Mouse (Mus musculus) gastrocnemius, postnatal 36 days (tissue): ENCODE results near the gene Gm9837. TPM values are rescaled to one million over a fixed set of nuclear protein-coding genes. Genes with fewer than 3 reads are reported as not detected.
"Not testable (repeated sequence)": the region's sequence is repeated elsewhere in the genome, so short reads cannot be mapped to it uniquely, and the experiment has no call there.

Experiments used
- DNase-seq, 2 experiments: peaks; one replicate each; pipeline ENCODE4 v3.0.0; 2022
- intact Hi-C: fragments of 180-260 bp; cut with DNase I; formaldehyde crosslinking; loops from one replicate; pipeline ENCODE4 v1.15.1; 2025
- total RNA-seq, 2 experiments: library from RNA; stranded (reverse); gene quantifications; 2 replicates each; pipeline ENCODE4 v1.2.3; 2021

Gene Gm9837
- total RNA-seq, 2 experiments from 2014 or later: not detected

GRCm38 (mm10) chr11:53429182-53429581, 41.1 kb downstream of the Gm9837 start:
- DNase-seq: no peak
- intact Hi-C loops: no loop called here

DNA sequence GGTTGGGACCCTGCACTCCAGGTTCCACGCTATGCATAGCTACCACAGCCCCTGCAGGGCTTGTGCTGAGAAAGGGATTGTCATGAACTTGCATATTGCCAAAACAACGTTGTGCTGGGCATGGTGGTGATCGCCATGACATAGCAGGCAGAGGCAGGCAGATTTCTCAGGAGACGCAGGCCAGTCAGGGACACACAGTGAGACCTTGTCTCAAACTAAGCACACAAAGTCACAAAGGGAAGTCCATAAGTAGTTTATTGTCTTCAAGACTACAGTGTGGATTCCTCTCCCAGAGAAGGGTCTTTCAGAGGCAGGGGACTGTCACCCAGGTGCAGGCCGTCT, 41.6 kb downstream of the Gm9837 start:
- intact Hi-C loops: no loop called here
- DNase-seq: no peak

GRCm38 (mm10) chr11:53427993-53428715, 42.1 kb downstream of the Gm9837 start:
- no peak for DNase-seq
- intact Hi-C loops: no loop called here

DNA sequence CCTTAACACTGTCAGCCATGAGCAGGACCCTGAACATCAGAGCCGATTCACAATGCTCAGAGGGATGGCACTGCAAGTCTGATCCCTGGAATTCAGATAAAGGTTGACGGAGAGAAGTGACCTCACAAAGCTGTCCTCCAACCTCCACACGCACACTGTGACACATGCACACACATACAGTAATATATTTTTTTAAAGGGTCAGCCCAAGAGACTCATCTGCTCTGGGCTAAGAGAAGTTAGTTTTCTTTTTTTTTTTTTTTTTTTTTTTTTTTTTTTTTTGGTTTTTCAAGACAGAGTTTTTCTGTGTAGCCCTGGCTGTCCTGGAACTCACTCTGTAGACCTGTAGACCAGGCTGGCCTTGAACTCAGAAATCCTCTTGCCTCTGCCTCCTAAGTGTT, 43.4 kb downstream of the Gm9837 start:
- intact Hi-C loops, DNase-seq: not testable (repeated sequence)

DNA sequence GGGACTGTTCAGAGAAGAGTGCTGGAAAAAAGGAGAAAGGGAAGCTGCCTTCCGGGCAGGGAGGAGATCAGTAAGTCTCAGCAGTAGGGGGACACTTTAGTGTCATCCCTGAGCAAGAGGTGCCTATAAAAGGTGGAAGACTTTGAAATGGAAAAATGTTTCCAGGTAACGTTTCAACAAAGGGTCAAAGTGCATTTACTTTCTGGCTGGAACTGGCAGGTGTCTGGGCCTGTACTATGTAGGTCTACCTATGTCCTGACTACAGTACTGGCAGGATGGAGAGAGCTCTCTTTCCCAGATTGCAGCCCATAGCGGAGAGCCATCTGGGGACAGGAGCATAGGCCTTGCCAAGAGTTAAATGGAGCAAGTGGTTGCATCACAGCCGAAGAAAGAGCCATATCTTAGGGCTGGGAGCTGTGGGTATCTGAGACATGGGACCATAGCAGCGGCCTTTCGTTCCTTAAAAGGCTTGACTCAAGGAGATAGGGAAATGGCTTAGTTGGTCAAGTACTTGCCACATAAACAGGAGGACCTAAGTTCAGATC, 44.5 kb downstream of the Gm9837 start:
- intact Hi-C loops: no loop called here
- no peak for DNase-seq

DNA sequence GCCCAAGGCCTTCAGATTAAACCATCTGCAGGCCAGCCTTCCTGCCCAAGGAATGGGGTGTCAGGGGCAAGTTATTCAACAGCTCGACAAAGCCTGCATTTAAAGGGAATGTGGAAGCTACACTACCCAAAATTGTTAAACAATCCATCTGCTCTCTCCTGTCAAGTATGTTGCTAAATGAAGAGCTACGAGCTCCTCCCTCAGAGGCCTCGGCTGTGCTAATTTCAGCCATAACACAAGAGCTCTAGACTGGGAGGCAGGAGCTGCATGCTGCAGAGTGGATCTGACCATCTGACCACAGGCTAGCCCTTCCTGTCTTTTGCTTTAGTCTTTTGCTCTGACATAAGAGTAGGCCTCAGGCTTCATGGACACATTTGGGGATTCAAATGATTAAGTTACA, 45.0 kb downstream of the Gm9837 start:
- intact Hi-C loops: no loop called here
- DNase-seq: no peak

- intact Hi-C loops: no loop called here
- no peak for DNase-seq
Measured at GRCm38 (mm10) chr11:53424826-53425225, 45.5 kb downstream of the Gm9837 start.

DNA sequence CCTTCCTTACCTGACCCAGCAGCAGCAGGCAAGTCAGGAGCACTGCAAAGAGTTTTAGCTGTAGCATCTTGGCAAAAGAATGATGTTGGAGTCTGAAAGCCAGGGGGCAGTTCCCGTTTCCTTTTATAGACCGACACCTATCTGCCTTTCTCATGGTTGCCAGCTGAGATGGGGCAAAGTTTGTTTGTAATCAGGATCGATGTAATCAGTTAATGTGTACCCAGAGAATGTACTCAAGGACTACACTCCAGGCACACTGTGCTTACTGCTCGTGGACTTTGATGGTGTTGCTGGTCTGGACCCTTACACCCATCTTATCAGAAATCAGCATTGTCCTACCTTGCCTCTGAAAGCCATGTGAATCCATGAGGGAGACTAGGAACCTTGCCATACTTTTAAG, 47.2 kb downstream of the Gm9837 start, which contains the start of gene Leap2:
Gene Leap2 (minus strand): TSS at position 135 of the 400 bp plus-strand sequence.
- intact Hi-C loops: no loop called here
- DNase-seq: no peak

Other genes starting within 250 kb of the Gm9837 start
- gene Hspa4, start 170.0 kb downstream of the Gm9837 start, total RNA-seq: 10 to 100 TPM; 82.0 to 82.4 TPM
- gene Zcchc10, start 145.8 kb downstream of the Gm9837 start, total RNA-seq: 1 to 10 TPM; 5.5 to 6.2 TPM
- 10 to 100 TPM; 77.9 to 80.8 TPM for gene Aff4, start 119.6 kb downstream of the Gm9837 start, total RNA-seq
- gene Leap2, start 47.3 kb downstream of the Gm9837 start, total RNA-seq: not detected
- gene Uqcrq, start 39.6 kb downstream of the Gm9837 start, total RNA-seq: 1,000 to 10,000 TPM; 1,256 to 1,362 TPM
- gene Gdf9, start 39.5 kb downstream of the Gm9837 start, total RNA-seq: under 1 TPM in 1 of 2 experiments, not detected in 1; 0.17 TPM
- not detected for gene Gm10447, start 13.4 kb downstream of the Gm9837 start, total RNA-seq
- under 1 TPM; 0.38 to 0.59 TPM for gene Shroom1, start 13.3 kb downstream of the Gm9837 start, total RNA-seq
- not detected for gene Gm9945, start 9.7 kb upstream of the Gm9837 start, total RNA-seq
- under 1 TPM; 0.08 to 0.12 TPM for gene Sowaha, start 9.8 kb upstream of the Gm9837 start, total RNA-seq
- 10 to 100 TPM; 11.7 to 15.5 TPM for gene Sept8, start 48.8 kb upstream of the Gm9837 start, total RNA-seq
- 1 to 10 TPM; 3.2 to 4.9 TPM for gene Kif3a, start 96.9 kb upstream of the Gm9837 start, total RNA-seq
- not detected for gene Il4, start 148.2 kb upstream of the Gm9837 start, total RNA-seq
- not detected for gene Il13, start 164.2 kb upstream of the Gm9837 start, total RNA-seq
- 1 to 10 TPM; 3.5 to 4.8 TPM for gene Rad50, start 236.8 kb upstream of the Gm9837 start, total RNA-seq